Mouse (Mus musculus) testis, adult 2 months (tissue): ENCODE measurements around the gene Mtfmt.

Experiments used
- CTCF ChIP-seq: fragments of 200-500 bp; IDR thresholded peaks from 2 replicates; pipeline ENCODE4 v1.5.1; 2012; ENCODE audit warnings: low read depth, mild to moderate bottlenecking, inconsistent platforms, low read length, moderate library complexity; ENCODE audit not compliant: control insufficient read depth, insufficient read depth, insufficient replicate concordance
- POLR2A ChIP-seq: fragments of 200-500 bp; IDR thresholded peaks from 2 replicates; pipeline ENCODE4 v1.6.1; 2012; ENCODE audit warnings: low read depth, mild to moderate bottlenecking, inconsistent platforms, low read length, moderate library complexity; ENCODE audit not compliant: control insufficient read depth

GRCm38 (mm10) chr9:65394360-65394759 is 41.2 kb upstream of the Mtfmt start:
- TF ChIP-seq CTCF (no peak), POLR2A (no peak)
